Mouse (Mus musculus) urinary bladder, postnatal 25 days (tissue): ENCODE data around the gene Ccdc153.

Source experiments
- DNase-seq: peaks from one replicate; pipeline ENCODE4 v3.0.0; 2022; ENCODE audit warnings: low spot score

The Ccdc153 gene

GRCm38 (mm10) chr9:44240911-44241310, 435 bp downstream of the Ccdc153 start:
- DNase-seq: no peak

- no peak for DNase-seq
Observed at GRCm38 (mm10) chr9:44241418-44241817, 942 bp downstream of the Ccdc153 start.

GRCm38 (mm10) chr9:44243621-44244020, 3.1 kb downstream of the Ccdc153 start:
- DNase-seq: no peak

GRCm38 (mm10) chr9:44247907-44248306, 7.4 kb downstream of the Ccdc153 start:
- DNase-seq: no peak

- peak; percentile 32 for DNase-seq
Observed at GRCm38 (mm10) chr9:44249181-44250146, 9.0 kb downstream of the Ccdc153 start.

- DNase-seq: no peak
Observed at GRCm38 (mm10) chr9:44250445-44250844, 10.0 kb downstream of the Ccdc153 start.

GRCm38 (mm10) chr9:44251314-44251713, 10.8 kb downstream of the Ccdc153 start, which contains the start of gene Pdzd3:
Gene Pdzd3 (minus strand): TSS chr9:44251471.
- no peak for DNase-seq

GRCm38 (mm10) chr9:44253441-44253840, 13.0 kb downstream of the Ccdc153 start:
- no peak for DNase-seq

- DNase-seq: no peak
Observed at GRCm38 (mm10) chr9:44254508-44255135, 14.1 kb downstream of the Ccdc153 start.

- DNase-seq: no peak
Observed at GRCm38 (mm10) chr9:44255136-44255521, 14.7 kb downstream of the Ccdc153 start.

- no peak for DNase-seq
Observed at GRCm38 (mm10) chr9:44256213-44256612, 15.7 kb downstream of the Ccdc153 start.

GRCm38 (mm10) chr9:44259014-44259413, 18.5 kb downstream of the Ccdc153 start:
- DNase-seq: no peak

GRCm38 (mm10) chr9:44261388-44261787, 20.9 kb downstream of the Ccdc153 start:
- DNase-seq: no peak

- no peak for DNase-seq
Observed at GRCm38 (mm10) chr9:44266478-44267226, 26.2 kb downstream of the Ccdc153 start.

- no peak for DNase-seq
Observed at GRCm38 (mm10) chr9:44267319-44268026, 27.0 kb downstream of the Ccdc153 start.

GRCm38 (mm10) chr9:44268027-44268360, 27.5 kb downstream of the Ccdc153 start:
- peak; percentile 92 for DNase-seq

GRCm38 (mm10) chr9:44268432-44268831, 28.0 kb downstream of the Ccdc153 start, which contains the start of gene Nlrx1:
Gene Nlrx1 (minus strand): TSS chr9:44268599.
- DNase-seq: no peak

- no peak for DNase-seq
Observed at GRCm38 (mm10) chr9:44269077-44269476, 28.6 kb downstream of the Ccdc153 start.

- no peak for DNase-seq
Observed at GRCm38 (mm10) chr9:44269973-44270372, 29.5 kb downstream of the Ccdc153 start.

GRCm38 (mm10) chr9:44283183-44283582, 42.7 kb downstream of the Ccdc153 start:
- DNase-seq: no peak

GRCm38 (mm10) chr9:44286256-44286850, 45.9 kb downstream of the Ccdc153 start:
- DNase-seq: no peak
